Mouse (Mus musculus) CD4-positive naive resting alpha-beta T cell, adult 76 days (primary cell): Measurements from ENCODE around the gene Cth. TPM values are rescaled to one million over a fixed set of nuclear protein-coding genes. Genes with fewer than 3 reads are reported as not detected.

ENCODE experiments used
- total RNA-seq: library from RNA; stranded (reverse); gene quantifications from one replicate; pipeline ENCODE4 v1.2.4, GENCODE M21; 2023

Gene Cth
- not detected for total RNA-seq

GRCm38 (mm10) chr3:157924692-157925328 lies at the start of gene Cth:
Gene Cth (minus strand): TSS chr3:157925077.

DNA sequence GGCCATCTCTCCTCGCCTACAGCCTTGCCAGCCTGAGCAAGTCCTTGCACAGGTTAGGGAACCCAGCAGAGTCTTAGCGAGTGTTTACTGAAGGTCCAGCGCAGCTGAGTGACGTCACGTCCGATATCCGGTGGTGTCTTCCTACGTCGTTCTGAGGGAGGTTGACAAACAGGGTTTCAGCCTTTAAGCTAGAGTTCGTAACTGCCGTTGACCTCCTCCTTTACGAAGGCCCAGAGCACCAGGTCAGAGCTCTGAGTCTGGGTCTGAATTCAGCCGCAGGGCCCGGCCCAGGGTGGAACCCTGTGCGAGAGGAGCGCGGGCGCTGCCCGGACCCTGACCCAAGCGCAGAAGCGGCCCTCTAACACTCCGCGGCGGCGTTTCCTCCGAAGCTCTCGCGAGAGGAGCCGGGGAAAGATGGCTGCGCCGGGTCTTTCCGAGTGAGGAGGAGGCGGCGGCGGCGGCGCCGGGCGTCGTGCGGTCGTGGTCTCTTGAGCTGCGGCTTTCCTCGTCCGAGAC lies 22.0 kb upstream of the Cth start, which contains the start of gene Ankrd13c:
Gene Ankrd13c (plus strand): TSS at position 397 of the 516 bp plus-strand sequence.

Other genes starting within 250 kb of the Cth start
- gene Ankrd13c, start 22.2 kb upstream of the Cth start, total RNA-seq = 119 TPM
- 493 TPM for gene Srsf11, start 111.6 kb upstream of the Cth start, total RNA-seq
- 19.5 TPM for gene Lrrc40, start 111.6 kb upstream of the Cth start, total RNA-seq